Mouse (Mus musculus) lung, adult 2 months (tissue): Measurements from ENCODE around the gene Fbxw7.

Experiments
- CTCF ChIP-seq: fragments of 200-500 bp; IDR thresholded peaks from 2 replicates; pipeline ENCODE4 v1.5.1; 2011; ENCODE audit warnings: mild to moderate bottlenecking, low read length, control low read depth; ENCODE audit not compliant: insufficient read depth
- POLR2A ChIP-seq: fragments of 200-500 bp; IDR thresholded peaks from 2 replicates; pipeline ENCODE4 v1.6.1; 2011; ENCODE audit warnings: low read depth, mild to moderate bottlenecking, control low read depth, low read length, borderline replicate concordance; ENCODE audit errors: extremely low read depth

DNA sequence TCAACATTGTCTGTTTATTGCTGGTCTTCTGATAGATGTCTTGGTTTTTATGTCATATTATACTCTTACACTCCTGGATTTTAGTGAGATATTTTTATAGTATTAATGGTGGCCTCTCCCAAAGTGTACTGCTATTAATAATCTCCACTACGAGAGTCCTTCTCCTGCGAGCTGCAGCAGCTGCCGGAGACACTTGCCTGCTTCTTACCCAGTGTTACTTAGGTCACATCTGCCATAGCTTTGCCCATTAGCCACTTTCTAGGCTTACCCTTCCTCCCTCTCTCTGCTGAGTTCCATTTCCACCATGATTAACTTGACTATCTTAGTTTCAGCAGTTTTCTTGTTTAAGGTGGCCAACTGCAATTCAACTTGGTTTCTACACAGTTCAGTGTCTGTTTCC, 115.6 kb downstream of the Fbxw7 start:
- TF ChIP-seq POLR2A = no peak
- TF ChIP-seq CTCF = no peak
